Mouse (Mus musculus): ENCODE data around the gene Olfr43.

Gene Olfr43

GRCm38 (mm10) chr11:74211279-74211678 lies at the start of gene Olfr43:
Gene Olfr43 (minus strand): TSS chr11:74211379.
- no peak for DNase-seq (ENCODE audit: low spot score in 2 of 2)

DNA sequence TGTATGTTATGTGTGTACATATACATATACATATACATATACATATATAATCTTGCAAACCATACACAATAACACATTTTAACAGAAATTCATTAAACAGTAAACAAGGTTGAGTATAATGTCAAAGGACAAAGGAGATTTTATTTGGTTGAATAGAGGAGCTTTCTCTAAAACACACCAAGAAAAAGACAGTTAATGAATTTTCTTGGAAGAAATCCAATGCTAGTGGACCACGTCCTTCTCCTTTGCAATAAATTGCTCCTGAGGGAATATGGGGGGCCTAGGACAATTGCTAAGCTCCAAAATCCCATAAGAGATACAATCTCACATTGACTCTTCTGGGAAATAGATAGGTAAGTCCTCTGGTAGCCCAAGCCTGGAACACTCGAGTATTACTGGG lies 48.3 kb upstream of the Olfr43 start, which contains the start of gene Olfr406:
Gene Olfr406, plus strand, starts transcription at position 301 of the 400 bp plus-strand sequence.
- no peak for DNase-seq (ENCODE audit: low spot score in 2 of 2)

GRCm38 (mm10) chr11:74241201-74241600 lies 30.0 kb upstream of the Olfr43 start:
- DNase-seq (ENCODE audit: low spot score in 2 of 2), result no peak

DNA sequence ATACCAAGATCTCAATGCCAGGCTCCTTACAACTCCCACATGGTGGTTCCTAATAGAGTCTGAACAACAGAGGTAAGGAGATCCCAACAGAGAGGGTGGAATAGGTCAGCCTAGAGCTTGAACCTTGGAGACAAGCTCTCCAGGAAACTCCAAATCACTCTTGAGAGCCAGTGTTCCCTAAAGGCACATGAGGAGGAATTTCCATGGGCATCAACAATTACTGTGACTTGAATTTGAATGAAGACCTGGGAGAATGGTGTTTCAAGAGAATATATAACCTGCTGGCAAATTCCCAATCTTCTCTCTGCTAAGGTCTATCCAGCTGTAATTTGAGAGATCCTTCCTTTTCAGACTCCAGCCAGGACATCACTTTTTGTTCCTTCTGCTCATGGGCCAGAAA lies 25.2 kb downstream of the Olfr43 start, which contains the start of gene Olfr403:
Gene Olfr403, plus strand, starts transcription at position 301 of the 400 bp plus-strand sequence.
- no peak for DNase-seq (ENCODE audit: low spot score in 2 of 2)

DNA sequence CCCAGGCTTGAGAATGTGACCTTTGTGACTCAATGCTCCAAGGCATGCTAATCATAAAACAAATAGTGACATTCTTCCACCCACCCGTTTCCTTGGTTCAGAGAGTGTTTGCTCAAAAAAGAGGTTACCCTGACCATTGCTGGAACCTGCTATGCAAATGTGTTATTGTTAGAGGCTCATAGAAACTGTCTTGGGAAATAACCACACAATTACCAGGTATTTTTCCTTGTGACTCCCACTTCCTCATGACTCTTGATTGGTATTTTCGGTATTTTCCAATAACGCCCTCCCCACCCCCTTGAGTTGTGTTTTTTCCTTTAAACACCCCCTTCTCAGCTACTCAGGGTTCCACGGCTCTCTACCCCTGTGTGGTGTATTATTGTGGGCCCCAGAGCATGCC lies 27.4 kb downstream of the Olfr43 start:
- DNase-seq (ENCODE audit: low spot score in 2 of 2), result no peak

DNA sequence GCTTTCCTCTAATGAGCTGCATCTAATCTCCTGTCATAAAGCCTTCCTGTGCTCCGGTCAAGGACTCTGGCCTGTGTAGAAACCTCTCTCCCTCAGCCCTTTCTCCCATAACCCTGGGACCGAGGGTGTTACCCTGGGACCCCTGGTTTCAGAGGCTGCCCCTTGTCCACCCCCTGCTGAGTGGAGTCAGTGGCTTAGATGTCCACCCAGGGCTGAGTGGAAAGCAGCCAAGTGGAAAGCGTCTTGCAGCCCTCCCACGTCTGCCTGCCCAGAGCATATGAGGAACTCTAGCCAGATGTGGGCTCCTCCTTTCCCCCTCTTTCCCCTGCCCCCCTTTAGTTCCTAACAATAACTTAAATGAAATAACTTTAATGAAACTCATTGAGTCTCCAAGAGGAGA lies 28.0 kb downstream of the Olfr43 start:
- DNase-seq (ENCODE audit: low spot score in 2 of 2), result no peak

DNA sequence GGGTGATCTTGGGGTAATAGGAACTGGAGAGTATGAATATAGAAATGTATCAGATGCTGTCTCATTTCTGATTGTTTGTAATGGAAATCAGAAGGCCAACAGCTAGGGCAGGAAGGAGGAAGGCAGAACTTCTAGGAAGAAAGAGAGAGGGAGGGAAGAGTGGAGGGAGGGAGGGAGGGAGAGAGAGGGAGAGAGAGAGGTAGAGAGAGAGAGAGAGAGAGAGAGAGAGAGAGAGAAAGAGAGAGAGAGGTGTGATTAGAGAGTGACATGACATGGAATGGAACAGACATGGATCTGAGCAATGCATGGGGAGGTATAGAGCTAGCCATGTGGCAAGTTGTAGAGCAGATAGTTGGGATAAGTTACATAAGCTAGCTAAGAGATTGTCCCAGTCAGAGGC lies 42.4 kb downstream of the Olfr43 start:
- DNase-seq (ENCODE audit: low spot score in 2 of 2), result no peak
